In genomic region chr7:24538154-24538553, GRCm38 (mm10) we compare ENCODE assay signal across 10 mouse cellular contexts. TPM values are rescaled to one million over a fixed set of nuclear protein-coding genes. Genes with fewer than 3 reads are reported as not detected.
DNase-seq lines count a peak whose midpoint lies in the region; ATAC-seq and TF ChIP-seq lines count a peak whose summit lies in the region.
"Had no signal": no experiment of that assay in that cellular context is flagged by ENCODE, and none has a peak within 500 bp of the region (broad histone marks: within the 10 kb centered on the region; RNA-seq: fewer than 3 reads in every experiment).

No protein-coding gene starts in this region.

- no peaks in the 10 kb centered on the region for H3K4me1 ChIP-seq in heart, adult 2 months (ENCODE audit: control insufficient read depth, insufficient read depth, low read length)
- peaks cover 12% of the 10 kb centered on the region for H3K4me1 ChIP-seq in heart, embryonic 11.5 days (ENCODE audit: control insufficient read depth, insufficient read depth, low read length)
- peaks cover 5% of the 10 kb centered on the region for H3K4me1 ChIP-seq in liver, adult 2 months (ENCODE audit: control insufficient read depth, insufficient read depth, low read length)
- H3K4me1 ChIP-seq in liver, embryonic 11.5 days (replicated peaks; ENCODE audit: control insufficient read depth, insufficient read depth, low read length): no peaks in the 10 kb centered on the region

- no peaks in the 10 kb centered on the region for H3K36me3 ChIP-seq in heart, adult 2 months (ENCODE audit: control insufficient read depth, insufficient read depth, low read length)
- H3K36me3 ChIP-seq in heart, embryonic 11.5 days (ENCODE audit: control insufficient read depth, insufficient read depth, low read length): peaks cover 13% of the 10 kb centered on the region
- no peaks in the 10 kb centered on the region; the same call in 1 of the 2 replicates for H3K36me3 ChIP-seq in liver, adult 2 months (ENCODE audit: control insufficient read depth, insufficient read depth, low read length)
- H3K36me3 ChIP-seq in liver, embryonic 11.5 days (ENCODE audit: control insufficient read depth, insufficient read depth, low read length): peaks cover 8% of the 10 kb centered on the region

- H3K9ac ChIP-seq in heart, adult 2 months (ENCODE audit: low read depth, low read length): no peak overlapping the region
- no peak overlapping the region for H3K9ac ChIP-seq in heart, embryonic 11.5 days (ENCODE audit: low read depth, low read length)
- H3K9ac ChIP-seq in liver, adult 2 months (ENCODE audit: low read depth, low read length): no peak overlapping the region
- no peak overlapping the region for H3K9ac ChIP-seq in liver, embryonic 11.5 days (ENCODE audit: low read depth, low read length)
- H3K9ac ChIP-seq: embryonic facial prominence, embryonic 12.5 days had no signal

- TF ChIP-seq CTCF in heart, adult 2 months (IDR thresholded peaks at IDR 0.05): peak; percentile 41
- TF ChIP-seq CTCF in liver, adult 2 months (IDR thresholded peaks at IDR 0.05; ENCODE audit: low read depth, low read length): peak; percentile 44

- 24% methylated on average over 5 of the region's 5 CpGs for WGBS in heart, adult 2 months
- 31% methylated on average over 5 of the region's 5 CpGs for WGBS in heart, embryonic 11.5 days (ENCODE audit: insufficient replicate concordance)
- WGBS in liver, adult 2 months: 9% methylated on average over 5 of the region's 5 CpGs
- WGBS in liver, embryonic 11.5 days: 46% methylated on average over 5 of the region's 5 CpGs

- peaks cover 2% of the 10 kb centered on the region; the same call in 1 of the 2 replicates for H3K79me2 ChIP-seq in heart, adult 2 months (replicated peaks; ENCODE audit: control insufficient read depth, insufficient read depth, low read length)
- no peaks in the 10 kb centered on the region; the same call in 1 of the 2 replicates for H3K79me2 ChIP-seq in liver, adult 2 months (ENCODE audit: control insufficient read depth, insufficient read depth, low read length)

- ATAC-seq in heart, embryonic 11.5 days (replicated peaks; ENCODE audit: insufficient number of reproducible peaks, low FRiP score, low TSS enrichment): no peak
- no peak for ATAC-seq in liver, embryonic 11.5 days (replicated peaks; ENCODE audit: low FRiP score)

- H3K4me2 ChIP-seq in heart, embryonic 11.5 days: no peak overlapping the region
- no peak overlapping the region for H3K4me2 ChIP-seq in liver, embryonic 11.5 days
- H3K4me2 ChIP-seq: embryonic facial prominence, embryonic 12.5 days had no signal

- intact Hi-C loops in heart, adult 2 months (cut with DNase I): loop anchor here (10.0 kb wide), 1 partner anchor 437 kb away; the partner anchor contains the start of gene Rabac1

- TF ChIP-seq POLR2A in heart, adult 2 months (IDR thresholded peaks at IDR 0.05; ENCODE audit: insufficient read depth, low read depth, low read length): 0 out of 2 replicates have a peak, but pooled peaks have one; percentile 2
- no peak for TF ChIP-seq POLR2A in liver, adult 2 months (IDR thresholded peaks at IDR 0.05; ENCODE audit: extremely low read depth, insufficient read depth, low read length)

- no peak overlapping the region for H3K27ac ChIP-seq in heart, adult 2 months
- no peak overlapping the region for H3K27ac ChIP-seq in heart, embryonic 11.5 days (ENCODE audit: low read depth, low read length)
- no peak overlapping the region for H3K27ac ChIP-seq in liver, adult 2 months (replicated peaks; ENCODE audit: insufficient read depth, low read depth, low read length)
- H3K27ac ChIP-seq in liver, embryonic 11.5 days (ENCODE audit: low read depth, low read length): no peak overlapping the region
- H3K27ac ChIP-seq: embryonic facial prominence, embryonic 12.5 days had no signal

- no peaks in the 10 kb centered on the region for H3K9me3 ChIP-seq in heart, embryonic 11.5 days (replicated peaks; ENCODE audit: control insufficient read depth, low read length)
- H3K9me3 ChIP-seq in liver, embryonic 11.5 days (ENCODE audit: control insufficient read depth, low read length): no peaks in the 10 kb centered on the region

- H3K4me3 ChIP-seq in heart, adult 2 months: no peak overlapping the region
- H3K4me3 ChIP-seq in heart, embryonic 11.5 days (ENCODE audit: low read depth, low read length): no peak overlapping the region
- H3K4me3 ChIP-seq in liver, adult 2 months (ENCODE audit: insufficient read depth, low read depth, low read length): no peak overlapping the region
- H3K4me3 ChIP-seq in liver, embryonic 11.5 days (ENCODE audit: low read depth, low read length): no peak overlapping the region
- H3K4me3 ChIP-seq: embryonic facial prominence, embryonic 12.5 days had no signal

- peak in 1 of 2 experiments; percentile 17 for DNase-seq in heart, adult 2 months
- DNase-seq in liver, adult 2 months (ENCODE audit: extremely low read depth, low read depth, low spot score): peak; percentile 49
- no peak for DNase-seq in liver, embryonic 11.5 days (ENCODE audit: low spot score)
- DNase-seq in brain, adult 2 months (ENCODE audit: low read depth, low spot score): peak; percentile 63
- DNase-seq in kidney, postnatal 25 days: peak; percentile 59 to 77
- DNase-seq in natural killer cell, adult 2 months (ENCODE audit: low spot score in 2 of 2): no peak
- DNase-seq: heart, adult 11 months had no signal

- TF ChIP-seq EP300 in heart, adult 2 months (IDR thresholded peaks at IDR 0.05; ENCODE audit: insufficient read depth, low read depth, low read length): no peak

- no peaks in the 10 kb centered on the region for H3K27me3 ChIP-seq in heart, adult 2 months (ENCODE audit: control insufficient read depth, insufficient read depth, low read length)
- H3K27me3 ChIP-seq in heart, embryonic 11.5 days (ENCODE audit: control insufficient read depth, insufficient read depth, low read length): peaks cover 11% of the 10 kb centered on the region
- no peaks in the 10 kb centered on the region for H3K27me3 ChIP-seq in liver, adult 2 months (ENCODE audit: control insufficient read depth, insufficient read depth, low read length)
- H3K27me3 ChIP-seq in liver, embryonic 11.5 days (replicated peaks; ENCODE audit: control insufficient read depth, insufficient read depth, low read length): peaks cover 12% of the 10 kb centered on the region

RNA-seq across cellular contexts. Expression of gene Irgq, which starts 7.7 kb away (rescaled TPM):
- 10 to 100 TPM; 16.1 to 17.4 TPM for total RNA-seq in heart, adult 2 months (2021)
- polyA plus RNA-seq in heart, adult 2 months (2012; rRNA removed): 12.9 and 20.7 TPM in 2 replicates
- 4.1 and 6.1 TPM in 2 replicates for polyA plus RNA-seq in heart, embryonic 11.5 days (2014; fragmentation: Nextera tagmentation; extraction: Ambion mirVana)
- 3.0 and 4.8 TPM in 2 replicates for total RNA-seq in liver, adult 2 months (2014; rRNA removed)
- 12.5 and 14.0 TPM in 2 replicates for polyA plus RNA-seq in liver, adult 2 months (2012; rRNA removed)
- 3.5 and 4.1 TPM in 2 replicates for polyA plus RNA-seq in liver, embryonic 11.5 days (2014; fragmentation: Nextera tagmentation; extraction: Ambion mirVana)

RNA-seq across cellular contexts. Expression of gene Pinlyp, which starts 7.8 kb away (rescaled TPM):
- not detected for total RNA-seq in heart, adult 2 months (2021)
- polyA plus RNA-seq in heart, adult 2 months (2012; rRNA removed): not detected in 2 replicates
- polyA plus RNA-seq in heart, embryonic 11.5 days (2014; fragmentation: Nextera tagmentation; extraction: Ambion mirVana): not detected in 2 replicates
- not detected in 2 replicates for total RNA-seq in liver, adult 2 months (2014; rRNA removed)
- polyA plus RNA-seq in liver, adult 2 months (2012; rRNA removed): not detected in 2 replicates
- not detected in 2 replicates for polyA plus RNA-seq in liver, embryonic 11.5 days (2014; fragmentation: Nextera tagmentation; extraction: Ambion mirVana)
- total RNA-seq: left cerebral cortex, postnatal 36 days had no signal
- polyA plus RNA-seq: embryonic facial prominence, embryonic 12.5 days had no signal

RNA-seq across cellular contexts. Expression of gene Xrcc1, which starts 7.9 kb away (rescaled TPM):
- 10 to 100 TPM; 25.0 to 25.6 TPM for total RNA-seq in heart, adult 2 months (2021)
- polyA plus RNA-seq in heart, adult 2 months (2012; rRNA removed): 21.8 and 25.5 TPM in 2 replicates
- 69.8 and 76.6 TPM in 2 replicates for polyA plus RNA-seq in heart, embryonic 11.5 days (2014; fragmentation: Nextera tagmentation; extraction: Ambion mirVana)
- 4.8 and 7.4 TPM in 2 replicates for total RNA-seq in liver, adult 2 months (2014; rRNA removed)
- polyA plus RNA-seq in liver, adult 2 months (2012; rRNA removed): 12.6 and 17.1 TPM in 2 replicates
- polyA plus RNA-seq in liver, embryonic 11.5 days (2014; fragmentation: Nextera tagmentation; extraction: Ambion mirVana): 91.0 and 102 TPM in 2 replicates

RNA-seq across cellular contexts. Expression of gene AC161166.1, which starts 25.9 kb away (rescaled TPM):
- not detected for total RNA-seq in heart, adult 2 months (2021)
- 0.04 TPM in 1 of 2 replicates, not detected in the other for polyA plus RNA-seq in heart, adult 2 months (2012; rRNA removed)
- polyA plus RNA-seq in heart, embryonic 11.5 days (2014; fragmentation: Nextera tagmentation; extraction: Ambion mirVana): 0.25 and 0.57 TPM in 2 replicates
- not detected in 2 replicates for total RNA-seq in liver, adult 2 months (2014; rRNA removed)
- not detected in 2 replicates for polyA plus RNA-seq in liver, adult 2 months (2012; rRNA removed)
- 0.34 TPM in 1 of 2 replicates, not detected in the other for polyA plus RNA-seq in liver, embryonic 11.5 days (2014; fragmentation: Nextera tagmentation; extraction: Ambion mirVana)
- total RNA-seq: left cerebral cortex, postnatal 36 days had no signal

RNA-seq across cellular contexts. Expression of gene Zfp428, which starts 31.3 kb away (rescaled TPM):
- total RNA-seq in heart, adult 2 months (2021): 10 to 100 TPM; 14.5 to 14.9 TPM
- 12.3 and 28.7 TPM in 2 replicates for polyA plus RNA-seq in heart, adult 2 months (2012; rRNA removed)
- polyA plus RNA-seq in heart, embryonic 11.5 days (2014; fragmentation: Nextera tagmentation; extraction: Ambion mirVana): 22.6 and 26.0 TPM in 2 replicates
- total RNA-seq in liver, adult 2 months (2014; rRNA removed): 1.4 TPM in 2 replicates
- polyA plus RNA-seq in liver, adult 2 months (2012; rRNA removed): 2.3 and 3.3 TPM in 2 replicates
- 20.3 and 23.0 TPM in 2 replicates for polyA plus RNA-seq in liver, embryonic 11.5 days (2014; fragmentation: Nextera tagmentation; extraction: Ambion mirVana)

Comparison
In these comparisons a context has a peak if more than half of its experiments do, and no peak if none do; other contexts are left out.
1. DNase-seq: peak in liver, adult 2 months (single experiment), brain, adult 2 months (single experiment) and kidney, postnatal 25 days (2 of 2); none in liver, embryonic 11.5 days (single experiment) and natural killer cell, adult 2 months (0 of 2).